Mouse (Mus musculus): Measurements from ENCODE around the gene Slc25a26. TPM values are rescaled to one million over a fixed set of nuclear protein-coding genes. Genes with fewer than 3 reads are reported as not detected.
"Not testable (repeated sequence)": the region's sequence is repeated elsewhere in the genome, so short reads cannot be mapped to it uniquely, and the experiment has no call there.

Gene Slc25a26
- total RNA-seq, 4 experiments from 2014 or later, result 15.3 to 21.1 (median 19.3) TPM

DNA sequence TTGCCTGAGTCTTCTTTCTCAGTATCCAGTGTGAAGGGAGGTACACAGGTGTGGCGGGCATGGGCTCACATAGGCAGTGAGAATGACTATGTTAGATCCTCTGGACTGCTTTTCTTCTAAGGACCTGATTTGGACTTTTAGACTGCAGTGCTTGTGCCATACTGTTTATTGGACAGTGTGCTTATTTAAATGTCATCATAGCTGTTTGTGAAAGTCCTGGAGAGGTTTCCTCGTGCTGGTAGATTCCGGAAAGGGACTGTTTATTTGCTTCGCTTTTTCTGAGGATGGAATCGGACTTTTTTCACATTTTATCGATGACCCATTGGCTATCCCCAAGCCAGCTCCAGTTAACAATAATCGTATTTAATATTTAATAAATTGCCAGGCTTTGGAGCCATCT lies 50.7 kb downstream of the Slc25a26 start:
- DNase-seq (ENCODE audit: low spot score in 2 of 2), result no peak

DNA sequence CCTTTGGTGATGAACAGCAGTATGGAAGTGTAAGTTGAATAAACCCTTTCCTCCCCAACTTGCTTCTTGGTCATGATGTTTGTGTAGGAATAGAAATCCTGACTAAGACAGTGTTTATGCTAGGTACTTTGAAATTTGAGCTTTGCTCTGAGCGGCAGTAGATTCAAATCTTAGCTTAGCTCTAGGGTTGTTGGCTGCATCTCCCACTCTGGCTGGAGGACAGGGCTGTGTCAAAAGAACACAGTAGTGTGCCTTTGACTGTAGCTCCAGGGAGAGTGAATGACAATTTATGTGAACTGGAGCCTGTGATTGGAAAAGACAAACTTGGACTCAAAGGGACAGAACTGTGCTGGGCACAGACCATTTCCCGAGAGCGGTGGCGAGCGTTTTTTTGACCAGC lies 53.0 kb downstream of the Slc25a26 start:
- no peak for DNase-seq (ENCODE audit: low spot score in 2 of 2)

DNA sequence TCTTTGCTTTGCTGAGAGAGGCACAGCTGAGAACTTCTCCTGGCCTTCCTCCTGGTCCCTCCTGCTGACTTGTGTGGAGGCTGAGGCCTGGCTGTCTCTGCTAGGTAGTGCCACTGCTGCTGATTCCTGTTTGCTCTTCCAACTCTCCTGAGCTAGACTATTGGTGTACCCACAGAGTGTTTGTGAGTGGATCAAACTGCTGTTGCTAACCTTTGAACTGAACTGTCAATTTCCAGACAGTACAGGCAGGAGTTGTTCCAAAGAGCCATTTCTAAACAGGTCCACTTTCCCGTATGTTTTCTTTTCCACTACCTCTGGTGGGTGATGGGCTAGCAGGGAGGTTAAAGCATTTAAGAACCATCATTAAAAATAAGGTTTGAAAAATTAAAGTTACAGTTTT lies 58.5 kb downstream of the Slc25a26 start:
- not testable (repeated sequence) for DNase-seq (ENCODE audit: low spot score in 2 of 2)

DNA sequence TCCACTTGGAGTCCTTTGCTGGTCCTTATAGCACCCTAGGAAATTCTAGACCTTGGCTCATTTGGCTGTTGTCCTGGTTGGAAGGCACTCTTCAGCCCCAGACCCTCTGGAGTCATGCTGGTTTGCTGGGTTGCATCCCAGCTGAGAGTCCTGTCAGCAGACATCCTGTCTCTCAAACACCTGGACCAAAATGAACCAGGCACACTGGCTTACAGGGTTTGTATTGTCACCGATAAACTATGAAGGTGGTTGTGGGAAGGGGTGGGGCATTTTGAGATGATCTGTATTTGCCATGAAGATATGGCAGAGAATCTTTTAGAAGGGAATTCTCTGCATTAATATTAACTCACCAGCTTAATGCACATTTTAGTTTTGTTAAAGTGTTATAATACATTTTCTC lies 60.8 kb downstream of the Slc25a26 start:
- no peak for DNase-seq (ENCODE audit: low spot score in 2 of 2)

DNA sequence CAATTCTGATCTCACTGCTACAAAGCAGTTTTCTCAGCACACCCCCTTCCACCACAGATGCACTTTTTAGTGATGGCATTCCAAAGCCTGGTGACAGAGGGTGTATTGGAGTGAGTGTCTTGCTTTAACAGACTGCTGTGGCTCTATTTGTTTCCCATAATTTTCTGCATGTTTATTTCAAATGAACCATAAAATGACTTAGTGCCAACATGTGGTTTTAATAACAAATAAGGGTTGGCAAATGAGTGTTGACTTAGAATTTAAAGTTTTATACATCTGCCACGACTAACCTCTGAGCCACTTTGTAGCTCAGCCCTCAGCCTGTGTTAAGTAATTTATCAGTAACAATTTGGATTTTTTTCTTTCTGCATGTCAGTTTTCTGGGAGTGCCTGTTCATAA lies 61.2 kb downstream of the Slc25a26 start:
- no peak for DNase-seq (ENCODE audit: low spot score in 2 of 2)

DNA sequence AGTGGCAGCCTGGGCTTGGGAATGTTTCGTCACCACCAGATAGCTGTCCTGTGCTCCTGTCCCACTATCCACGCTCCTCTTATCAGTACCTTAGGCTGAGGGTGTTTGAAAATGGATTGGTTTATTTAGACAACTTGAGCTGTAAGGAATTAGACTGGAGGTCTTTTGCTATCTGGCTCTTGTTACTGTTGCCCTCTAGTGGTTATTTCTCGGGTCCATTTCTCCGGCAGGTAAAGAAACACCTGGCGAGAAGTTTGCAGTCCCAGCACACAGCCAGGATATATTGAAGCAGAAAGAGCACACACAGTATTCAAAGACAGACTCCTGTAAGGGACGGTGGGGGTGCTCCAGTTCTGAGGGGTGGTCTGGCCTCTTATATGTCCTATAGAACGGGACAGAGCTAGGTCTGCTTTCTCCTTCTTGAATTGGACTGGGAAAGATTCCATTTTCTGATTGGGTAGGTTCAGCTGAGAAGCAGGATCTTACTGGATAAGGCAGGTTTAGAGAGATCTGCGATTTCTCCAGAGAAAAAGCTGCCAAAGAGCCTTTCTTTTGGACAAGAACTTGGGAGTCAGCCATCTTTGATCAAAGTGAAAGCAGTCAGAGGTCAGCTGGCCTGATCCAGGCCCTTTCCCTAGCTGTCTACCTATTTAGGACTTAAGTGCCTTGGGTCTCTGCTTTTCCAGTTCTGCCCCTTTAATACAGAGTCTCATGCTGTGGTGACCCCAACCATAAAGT lies 63.2 kb downstream of the Slc25a26 start:
- no peak for DNase-seq (ENCODE audit: low spot score in 2 of 2)

DNA sequence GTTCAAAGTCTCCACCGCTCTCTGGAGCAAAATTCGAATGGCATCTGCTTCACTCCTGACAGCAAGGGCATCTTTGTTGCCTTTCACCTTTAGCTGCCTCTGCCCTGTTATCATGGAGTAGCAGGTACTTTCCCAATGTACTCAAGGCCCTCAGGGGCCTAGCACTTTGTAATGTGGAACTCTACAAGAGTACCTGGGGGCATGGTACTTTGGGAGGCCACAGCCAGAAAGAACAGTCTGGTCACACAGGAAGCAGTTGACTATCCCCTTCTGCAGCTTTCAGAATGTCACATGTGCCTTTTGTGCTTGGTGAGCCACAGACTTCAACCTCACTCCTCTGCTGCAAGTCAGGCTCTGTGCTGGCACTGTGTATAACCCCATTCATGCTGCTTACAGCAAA lies 65.6 kb downstream of the Slc25a26 start:
- DNase-seq (ENCODE audit: low spot score in 2 of 2), result no peak

DNA sequence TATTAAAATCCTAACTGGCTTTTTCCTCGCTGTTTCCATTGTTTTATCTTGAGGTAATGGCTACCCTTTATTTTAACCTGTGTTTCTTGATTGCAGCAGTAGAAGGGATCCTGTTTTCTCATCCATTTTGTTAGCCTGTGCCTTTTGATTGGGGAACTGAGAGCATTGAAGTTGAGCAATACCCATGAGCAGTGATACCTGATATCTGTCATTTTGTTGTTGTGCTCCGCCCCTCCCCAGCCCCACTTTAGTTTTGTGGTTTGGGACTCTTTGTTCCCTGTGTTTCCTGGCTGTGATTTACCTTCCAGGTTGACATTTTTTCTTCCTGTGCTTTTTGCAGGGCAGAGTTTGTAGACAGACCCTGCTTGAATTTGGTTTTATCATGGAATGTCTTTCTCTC lies 67.9 kb downstream of the Slc25a26 start:
- no peak for DNase-seq (ENCODE audit: low spot score in 2 of 2)

DNA sequence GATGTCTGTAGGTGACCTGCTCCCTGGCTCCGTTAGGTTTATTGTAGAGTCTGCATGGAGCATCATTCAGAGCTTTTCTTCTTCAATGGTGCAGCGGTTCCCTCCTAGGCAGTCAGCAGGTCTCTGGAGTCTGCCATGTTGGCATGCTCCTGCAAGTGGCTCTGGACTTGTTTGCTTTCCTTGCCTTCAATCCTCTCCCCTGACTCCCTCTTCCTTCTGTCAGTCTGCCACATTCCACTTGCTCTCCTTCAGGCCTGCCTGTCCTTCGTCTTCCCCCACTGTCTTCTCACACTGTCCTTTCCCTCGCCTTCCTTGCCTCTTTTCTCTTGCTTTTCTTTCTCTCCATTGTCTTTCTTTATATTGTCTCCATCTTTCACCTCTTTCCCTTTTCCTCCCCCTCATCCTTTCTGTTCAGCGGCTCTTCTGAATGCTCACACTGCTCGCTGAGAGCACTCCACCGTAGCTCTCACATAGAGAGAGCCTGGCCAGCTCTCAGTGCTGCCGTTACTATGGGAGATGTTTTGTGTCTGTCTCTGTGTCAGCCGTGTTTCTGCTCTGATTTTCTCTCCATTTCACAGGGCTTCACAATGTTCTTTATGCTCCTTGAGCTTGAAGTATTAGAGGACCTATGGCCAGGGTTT lies 75.5 kb downstream of the Slc25a26 start:
- no peak for DNase-seq (ENCODE audit: low spot score in 2 of 2)

DNA sequence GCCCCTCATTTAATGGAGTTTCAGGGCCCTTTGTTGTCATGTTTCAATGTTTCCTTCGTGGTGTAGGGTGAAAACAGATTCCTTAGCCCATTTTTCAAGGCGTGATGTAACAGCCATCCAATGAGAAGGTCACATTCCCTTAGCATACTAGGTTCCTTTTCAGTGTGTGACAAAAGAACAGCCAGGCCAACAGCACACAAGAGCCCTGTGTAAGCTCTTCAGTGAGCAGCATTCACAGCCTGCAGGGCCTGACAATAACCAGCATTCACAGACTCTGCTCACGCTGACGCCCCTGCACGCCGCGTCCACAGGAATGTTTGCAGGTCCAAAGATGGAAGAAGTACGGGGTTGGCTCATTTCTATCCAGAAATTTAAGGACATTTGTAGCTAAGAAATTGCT lies 77.9 kb downstream of the Slc25a26 start:
- DNase-seq (ENCODE audit: low spot score in 2 of 2), result peak; percentile 34 to 45

DNA sequence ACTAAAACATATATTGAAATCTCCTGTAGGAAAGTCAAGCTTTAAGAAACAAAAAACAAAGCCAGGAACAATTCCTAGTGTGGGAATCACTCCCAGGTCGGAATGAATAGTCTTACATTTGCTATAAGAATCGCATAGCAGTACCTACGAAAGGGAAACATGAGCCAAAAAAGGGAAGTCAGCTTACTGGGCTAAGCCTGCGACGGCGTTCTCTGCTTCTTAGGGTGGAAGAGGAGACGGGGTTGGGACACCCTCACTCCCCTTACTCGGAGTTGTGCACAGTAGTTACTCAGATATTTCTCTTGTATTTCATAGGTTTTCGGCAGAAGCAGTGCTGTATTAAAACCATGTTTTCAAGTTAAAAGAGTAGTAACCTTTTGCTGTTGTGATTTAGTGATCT lies 81.9 kb downstream of the Slc25a26 start:
- DNase-seq (ENCODE audit: low spot score in 2 of 2), result no peak

DNA sequence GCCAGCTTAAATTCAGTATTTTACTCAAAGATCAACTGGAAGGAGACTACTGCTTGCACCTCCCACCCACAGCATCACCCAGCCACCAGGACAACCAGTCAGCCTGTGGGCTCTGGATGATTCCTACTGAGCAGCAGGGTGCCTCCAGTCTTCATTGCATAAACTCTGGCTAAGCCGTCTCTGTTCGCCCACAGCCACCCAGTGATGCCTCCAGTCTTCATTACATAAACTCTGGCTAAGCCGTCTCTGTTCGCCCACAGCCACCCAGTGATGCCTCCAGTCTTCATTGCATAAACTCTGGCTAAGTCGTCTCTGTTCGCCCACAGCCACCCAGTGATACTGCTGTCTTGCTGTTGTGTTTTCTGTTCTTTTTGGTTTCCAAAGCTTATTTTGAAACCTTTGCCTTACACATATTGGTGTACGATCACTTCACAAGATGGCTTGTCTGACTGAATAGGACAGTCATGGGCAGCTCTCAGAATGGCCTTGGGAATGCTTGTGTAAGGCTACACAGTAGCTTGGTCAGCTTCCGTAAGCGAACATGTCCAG lies 84.1 kb downstream of the Slc25a26 start:
- peak; percentile 46 to 63 for DNase-seq (ENCODE audit: low spot score in 2 of 2)

DNA sequence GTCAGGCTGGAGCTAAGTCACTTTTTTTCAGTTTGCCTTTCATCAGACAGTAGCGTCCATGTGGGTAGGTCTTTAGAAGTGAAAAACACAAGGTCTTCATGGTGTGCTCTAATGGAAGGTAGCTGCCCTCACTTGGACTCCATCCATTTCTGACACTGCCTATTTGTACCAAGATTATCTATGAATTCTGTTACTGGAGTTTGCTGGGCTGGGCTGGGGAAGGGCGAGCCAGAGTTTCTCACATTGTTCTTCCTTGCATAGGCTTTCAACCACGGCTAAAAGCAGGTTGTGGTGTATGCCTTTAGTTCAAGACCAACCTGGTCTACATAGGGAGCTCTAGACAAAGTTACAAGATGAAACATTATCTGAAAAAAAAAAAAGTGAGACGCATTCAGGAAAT lies 84.8 kb downstream of the Slc25a26 start:
- DNase-seq (ENCODE audit: low spot score in 2 of 2), result no peak

DNA sequence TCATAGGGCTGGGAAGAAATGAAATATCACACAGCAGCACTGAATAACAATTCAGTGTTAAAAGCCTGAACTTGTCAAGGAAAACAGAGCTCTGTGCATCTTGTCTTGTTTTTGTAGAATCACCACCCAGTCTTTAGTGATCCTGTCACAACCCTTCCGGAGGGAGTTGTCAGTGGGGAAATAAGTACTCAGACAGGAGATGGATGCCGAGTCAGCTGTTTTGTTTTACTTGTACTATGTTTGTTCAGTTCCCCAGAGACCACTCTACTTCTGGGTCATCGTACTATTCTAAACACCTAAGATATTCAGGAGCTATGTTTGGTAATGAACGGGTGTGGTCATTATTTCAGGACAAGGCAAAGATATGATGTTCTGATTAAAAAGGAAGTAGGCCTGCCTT lies 88.2 kb downstream of the Slc25a26 start:
- DNase-seq (ENCODE audit: low spot score in 2 of 2), result no peak

DNA sequence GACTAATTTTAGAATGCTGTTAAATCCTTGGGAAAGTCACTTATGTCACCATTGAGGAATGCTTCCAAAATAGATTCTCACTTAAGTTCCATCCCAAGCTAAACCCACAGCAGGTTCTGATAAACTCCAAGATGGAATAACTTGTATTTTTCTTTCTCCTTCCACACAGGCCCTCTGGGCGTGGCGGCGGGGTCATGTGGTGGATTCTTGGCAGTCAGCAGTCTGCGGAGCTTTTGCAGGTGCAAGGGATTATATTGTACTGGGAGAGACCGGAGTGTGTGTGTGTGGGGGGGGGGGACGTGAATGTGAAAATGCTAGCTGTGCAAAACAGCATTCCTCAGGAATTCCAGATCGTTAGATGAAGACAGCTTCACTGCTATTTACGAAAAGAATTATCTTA lies 92.1 kb downstream of the Slc25a26 start:
- DNase-seq (ENCODE audit: low spot score in 2 of 2), result no peak

DNA sequence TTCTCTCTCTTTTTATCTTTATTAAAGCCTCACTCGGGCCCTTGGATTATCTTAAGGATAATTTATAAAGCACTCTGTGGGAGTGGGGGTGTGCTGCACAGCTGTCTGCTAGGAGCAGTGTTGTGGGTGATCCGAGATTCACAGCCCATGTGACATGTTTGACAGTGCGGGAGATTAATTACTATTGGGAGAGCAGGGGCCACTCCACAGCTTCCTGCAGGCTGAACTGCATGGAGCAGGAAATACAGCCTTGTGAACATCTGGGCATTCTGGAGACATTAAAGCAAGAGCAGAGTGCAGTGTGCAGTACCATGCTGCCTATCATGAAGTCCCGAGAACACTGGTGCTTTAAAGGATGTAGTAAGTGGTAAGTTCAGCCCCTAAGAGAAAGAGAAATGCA lies 92.6 kb downstream of the Slc25a26 start:
- DNase-seq (ENCODE audit: low spot score in 2 of 2), result no peak

DNA sequence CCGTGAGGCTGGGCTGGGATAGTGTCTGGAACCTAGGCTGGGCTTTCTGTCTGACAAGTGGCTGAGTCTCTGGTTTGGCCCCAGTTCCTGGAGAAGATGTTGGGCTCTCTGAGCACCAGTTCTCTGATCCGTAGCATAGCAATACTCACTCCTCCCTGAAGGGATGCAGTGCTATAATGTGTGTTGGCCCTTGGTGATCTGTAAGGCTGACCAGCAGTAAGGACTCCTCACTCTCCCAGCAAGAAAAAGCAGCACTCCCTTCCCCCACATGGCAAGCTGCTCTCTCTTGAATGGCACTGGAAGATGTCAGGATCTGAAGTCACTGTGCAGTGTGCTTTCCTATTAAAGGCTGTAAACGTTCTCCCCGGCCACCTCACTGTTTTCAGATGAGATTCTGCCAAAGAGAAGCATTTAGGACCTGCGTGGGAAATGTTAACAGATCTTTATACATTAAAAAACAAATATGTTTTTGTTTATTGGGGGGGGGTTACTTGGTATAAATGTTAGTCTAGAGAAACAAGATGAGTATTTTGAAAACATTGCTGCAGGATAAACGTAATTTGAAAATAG lies 94.0 kb downstream of the Slc25a26 start:
- DNase-seq (ENCODE audit: low spot score in 2 of 2), result no peak

DNA sequence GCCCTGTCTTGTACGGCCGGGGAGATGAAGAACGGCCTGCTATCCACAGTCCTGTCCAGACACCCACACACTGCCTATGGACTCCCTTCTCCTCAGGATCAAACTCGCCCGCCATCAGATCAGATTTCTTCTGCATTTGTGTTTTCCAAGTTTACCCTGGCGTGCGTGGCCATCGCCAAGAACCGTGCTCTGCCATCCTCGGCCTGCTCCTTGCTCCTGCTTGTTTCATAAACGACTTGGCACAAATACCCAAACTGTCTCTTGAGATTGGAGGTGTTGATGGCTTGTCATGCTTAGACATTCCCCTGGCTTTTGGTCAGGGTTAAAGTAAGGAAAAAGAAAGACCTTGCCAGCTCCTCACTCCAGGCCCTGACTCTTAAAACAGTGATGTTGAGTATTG lies 94.6 kb downstream of the Slc25a26 start:
- no peak for DNase-seq (ENCODE audit: low spot score in 2 of 2)

DNA sequence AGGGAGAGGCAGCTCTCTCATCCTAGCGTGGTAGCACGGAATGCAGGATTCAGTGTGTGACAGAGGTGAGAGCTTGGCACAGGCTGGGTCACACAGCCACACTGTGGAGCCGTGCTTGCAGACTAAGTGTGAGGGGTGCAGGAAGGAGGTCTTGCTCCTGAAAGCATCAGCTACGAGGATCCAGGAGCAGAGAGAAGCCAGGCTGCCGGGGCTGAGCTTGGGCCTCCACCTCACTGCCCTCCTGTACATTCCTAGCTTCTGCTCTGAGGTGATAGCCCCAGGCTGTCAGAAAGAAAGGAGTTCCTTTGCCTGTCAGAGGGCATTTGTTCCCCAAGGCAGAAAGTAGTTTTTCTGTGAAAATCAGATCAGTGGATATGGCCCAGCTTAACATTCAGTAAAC lies 95.1 kb downstream of the Slc25a26 start:
- DNase-seq (ENCODE audit: low spot score in 2 of 2), result no peak

DNA sequence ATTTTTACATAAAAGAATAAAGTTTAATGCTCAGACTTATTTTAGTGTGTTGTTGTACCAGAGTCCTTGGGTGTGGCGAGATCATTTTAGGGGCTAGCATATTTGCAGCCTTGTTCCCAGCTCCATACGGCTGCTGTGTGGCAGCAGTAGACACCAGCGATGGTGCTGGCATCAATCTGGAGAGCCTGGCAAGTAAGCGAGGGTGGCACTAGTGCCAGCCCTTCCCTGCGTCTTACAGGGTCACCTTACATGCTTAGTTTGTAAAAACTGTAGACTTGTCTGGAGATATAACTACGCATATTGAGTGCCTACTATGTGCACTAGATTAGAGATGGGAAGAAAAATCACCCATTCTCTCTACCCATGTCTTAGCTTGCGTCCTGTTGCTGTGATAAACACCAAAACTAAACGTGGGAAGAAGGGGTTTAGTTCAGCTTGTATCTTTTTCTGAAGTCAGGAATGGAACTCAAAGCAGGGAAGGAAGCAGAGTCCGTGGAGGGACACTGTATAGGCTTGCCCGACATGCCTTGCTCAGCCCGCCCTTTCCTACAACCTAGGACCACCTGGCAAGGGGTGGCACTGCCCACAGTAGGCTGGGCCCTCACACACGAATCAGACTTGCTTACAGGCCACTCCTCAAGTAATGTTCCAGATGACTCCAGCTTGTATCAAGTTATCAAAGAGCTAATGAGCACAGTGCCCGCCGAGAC lies 96.1 kb downstream of the Slc25a26 start:
- no peak for DNase-seq (ENCODE audit: low spot score in 2 of 2)

DNA sequence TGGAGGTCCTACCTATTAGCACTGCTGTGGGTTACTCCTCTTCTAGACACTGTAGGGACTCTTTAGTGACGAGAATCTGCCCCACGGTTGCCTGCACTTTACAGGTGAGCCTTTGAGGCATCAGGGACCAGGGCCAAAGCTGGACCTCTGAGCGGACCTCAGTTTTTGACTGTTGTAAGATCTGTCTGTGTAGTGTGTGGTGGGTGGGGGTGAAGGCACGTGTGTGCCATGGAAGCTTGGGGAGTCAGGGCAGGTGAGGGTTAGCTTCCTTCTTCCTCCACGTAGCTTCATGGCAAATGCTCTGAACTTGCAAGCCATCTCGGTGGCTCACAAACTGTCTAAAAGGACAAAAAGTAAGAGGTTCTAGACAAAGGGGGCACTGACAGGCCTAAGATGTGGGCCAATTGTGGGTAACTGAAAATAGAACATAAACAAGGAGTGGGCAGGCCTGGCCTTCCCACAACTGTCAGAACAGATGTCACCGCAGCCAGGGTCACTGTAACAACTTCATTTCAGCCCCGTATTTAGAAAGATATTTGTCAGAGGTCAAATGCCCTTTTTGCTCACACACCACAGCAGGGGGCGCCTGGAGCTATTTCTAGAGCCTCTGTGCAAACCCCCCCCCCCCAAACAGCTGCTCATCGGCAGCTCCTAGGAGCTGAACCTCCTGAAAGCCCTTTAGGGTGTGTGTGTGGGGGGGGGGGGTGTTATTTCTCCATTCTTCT lies 96.8 kb downstream of the Slc25a26 start:
- no peak for DNase-seq (ENCODE audit: low spot score in 2 of 2)
